Mouse (Mus musculus): ENCODE measurements around the gene Etd.
"Not testable (repeated sequence)": the region's sequence is repeated elsewhere in the genome, so short reads cannot be mapped to it uniquely, and the experiment has no call there.

Etd gene

DNA sequence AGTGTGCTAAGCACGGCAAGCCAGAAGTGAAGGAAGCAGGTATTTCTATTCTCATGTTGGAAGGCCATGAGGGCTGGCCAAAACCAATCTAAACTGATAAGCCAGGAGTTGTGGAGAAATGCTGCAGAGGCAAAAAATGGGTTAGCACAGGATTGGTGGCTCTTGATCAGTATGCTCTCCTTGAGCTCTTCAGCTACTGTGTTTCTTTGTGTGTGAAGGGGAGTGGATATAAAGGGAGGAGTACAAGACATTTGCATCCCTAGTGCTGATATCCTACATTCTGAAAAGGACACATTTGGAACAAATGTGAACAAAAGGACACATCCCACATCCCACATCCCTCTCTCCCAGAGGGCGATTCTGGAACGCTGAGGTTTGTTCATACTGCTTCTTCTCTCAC, at the start of gene Etd:
TSS of gene Etd (plus strand) at position 301 of the 400 bp plus-strand sequence.
- DNase-seq (ENCODE audit: low spot score): no peak

GRCm38 (mm10) chrX:53386362-53386761, 48.4 kb upstream of the Etd start:
- no peak for DNase-seq (ENCODE audit: low spot score)

DNA sequence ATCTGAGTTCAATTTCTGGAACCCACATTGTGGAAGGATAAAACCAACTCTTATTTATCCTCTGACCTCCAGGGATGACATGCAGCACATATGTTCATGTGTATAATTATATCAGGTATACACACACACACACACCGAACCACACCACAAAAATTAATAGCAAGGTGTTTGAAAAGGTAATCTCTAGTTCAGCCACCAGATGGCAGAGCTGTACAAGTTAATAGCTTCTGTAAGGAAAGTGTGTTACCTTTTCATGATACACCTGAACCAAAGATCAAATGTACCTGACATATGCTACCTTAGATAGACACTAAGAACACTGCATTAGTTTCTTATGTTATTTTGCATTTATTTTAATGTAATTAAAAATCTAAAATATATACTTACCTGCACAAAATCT, 1.8 kb upstream of the Etd start:
- DNase-seq (ENCODE audit: low spot score): peak; percentile 46

- peak; percentile 11 for DNase-seq (ENCODE audit: low spot score)
Observed at GRCm38 (mm10) chrX:53459573-53459972, 24.9 kb downstream of the Etd start.

GRCm38 (mm10) chrX:53464194-53464593, 29.5 kb downstream of the Etd start:
- DNase-seq (ENCODE audit: low spot score): not testable (repeated sequence)
